Mouse (Mus musculus) heart, embryonic 14.5 days (tissue): Measurements from ENCODE around the gene Kat2a. TPM values are rescaled to one million over a fixed set of nuclear protein-coding genes. Genes with fewer than 3 reads are reported as not detected.

Experiments used
- ATAC-seq: fragments of 200-750 bp; cut with Nextera tagmentation; 2 replicates; pipeline ENCODE4 v1.8.0; 2017; ENCODE audit warnings: low read depth, moderate TSS enrichment; ENCODE audit not compliant: insufficient number of reproducible peaks, insufficient read depth, low FRiP score
- H3K27ac ChIP-seq, 2 experiments: fragments of 200-500 bp in 1 of 2; fragments of 300-500 bp in 1 of 2; sonication (generic) in 1 of 2; replicated peaks in 1 of 2; 2 replicates each; pipeline ENCODE4 v1.5.1; 2012 to 2014; ENCODE audit warnings: low read depth in 2 of 2, low read length in 2 of 2, control low read depth in 1 of 2, mild to moderate bottlenecking in 1 of 2, mixed read lengths in 1 of 2; ENCODE audit not compliant: control insufficient read depth in 1 of 2, insufficient read depth in 1 of 2
- H3K27me3 ChIP-seq: fragments of 300-500 bp; sonication (generic); 2 replicates; pipeline ENCODE4 v1.6.1; 2014; ENCODE audit warnings: mild to moderate bottlenecking, low read length, control low read depth; ENCODE audit not compliant: control insufficient read depth, insufficient read depth
- H3K36me3 ChIP-seq: fragments of 300-500 bp; sonication (generic); 2 replicates; pipeline ENCODE4 v1.6.1; 2014; ENCODE audit warnings: mild to moderate bottlenecking, control low read depth, low read length, mixed read lengths; ENCODE audit not compliant: control insufficient read depth, insufficient read depth
- H3K4me1 ChIP-seq, 2 experiments: fragments of 200-500 bp in 1 of 2; fragments of 300-500 bp in 1 of 2; sonication (generic) in 1 of 2; 2 replicates each; pipeline ENCODE4 v1.6.1; 2012 to 2014; ENCODE audit warnings: low read length in 2 of 2, control low read depth in 1 of 2, mixed read lengths in 1 of 2; ENCODE audit not compliant: control insufficient read depth in 2 of 2, insufficient read depth in 2 of 2
- H3K4me2 ChIP-seq: fragments of 300-500 bp; sonication (generic); 2 replicates; pipeline ENCODE4 v1.6.1; 2014; ENCODE audit warnings: mild to moderate bottlenecking, low read length
- H3K4me3 ChIP-seq, 2 experiments: fragments of 200-500 bp in 1 of 2; fragments of 300-500 bp in 1 of 2; sonication (generic) in 1 of 2; 2 replicates each; pipeline ENCODE4 v1.5.1; 2012 to 2014; ENCODE audit warnings: low read length in 2 of 2, mild to moderate bottlenecking in 2 of 2, control low read depth in 1 of 2, low read depth in 1 of 2, moderate library complexity in 1 of 2; ENCODE audit not compliant: control insufficient read depth in 1 of 2, insufficient read depth in 1 of 2
- H3K9ac ChIP-seq: fragments of 300-500 bp; sonication (generic); 2 replicates; pipeline ENCODE4 v1.6.1; 2014; ENCODE audit warnings: mild to moderate bottlenecking, low read length
- H3K9me3 ChIP-seq: fragments of 300-500 bp; sonication (generic); 2 replicates; pipeline ENCODE4 v1.6.1; 2016; ENCODE audit warnings: low read length, control low read depth; ENCODE audit not compliant: control insufficient read depth
- WGBS: fragments of 180-500 bp; shearing (Covaris S2); extraction: QIAGEN DNeasy Blood & Tissue Kit; methylation state at CpG from one replicate; pipeline ENCODE4 v1.1.7; 2014; 5-methylcytosine and 5-hydroxymethylcytosine counted together
- polyA plus RNA-seq: library from polyadenylated mRNA; unstranded; fragments of >200 nt; fragmentation: Nextera tagmentation; extraction: Ambion mirVana; gene quantifications from 2 replicates; pipeline ENCODE4 v1.2.1, GENCODE M21; 2014

The Kat2a gene
- polyA plus RNA-seq, 1 experiment from 2014 or later: 29.4 TPM

GRCm38 (mm10) chr11:100716649-100717048, 4.4 kb upstream of the Kat2a start:
- no peak for ATAC-seq
- no peaks in the 10 kb centered on the region for H3K9me3 ChIP-seq
- no peak overlapping the region for H3K4me3 ChIP-seq
- no peak overlapping the region for H3K27ac ChIP-seq
- 75% methylated on average over 3 of the region's 3 CpGs for WGBS
- no peak overlapping the region for H3K9ac ChIP-seq
- peaks cover 33 to 40% of the 10 kb centered on the region in 2 experiments for H3K4me1 ChIP-seq
- H3K27me3 ChIP-seq: no peaks in the 10 kb centered on the region
- no peak overlapping the region for H3K4me2 ChIP-seq
- H3K36me3 ChIP-seq: peaks cover 53% of the 10 kb centered on the region

GRCm38 (mm10) chr11:100714948-100715347, 2.7 kb upstream of the Kat2a start:
- no peak for ATAC-seq
- H3K9me3 ChIP-seq: no peaks in the 10 kb centered on the region
- H3K4me3 ChIP-seq: no peak overlapping the region
- H3K27ac ChIP-seq: no peak overlapping the region
- peaks cover 59% of the 10 kb centered on the region for H3K36me3 ChIP-seq
- H3K4me2 ChIP-seq: no peak overlapping the region
- WGBS: 93% methylated on average over 6 of the region's 6 CpGs
- no peak overlapping the region for H3K9ac ChIP-seq
- H3K27me3 ChIP-seq: no peaks in the 10 kb centered on the region
- H3K4me1 ChIP-seq: peaks cover 22 to 30% of the 10 kb centered on the region in 2 experiments

- Histone ChIP-seq H3K9me3 (no peaks in the 10 kb centered on the region), H3K27ac (peak overlapping the region in 1 of 2 experiments; percentile 72; a peak in 2 of 4 replicates), H3K4me2 (peak overlapping the region; percentile 68), H3K36me3 (peaks cover 60% of the 10 kb centered on the region), H3K4me1 (peaks cover 19 to 26% of the 10 kb centered on the region in 2 experiments), H3K27me3 (no peaks in the 10 kb centered on the region), H3K4me3 (peak overlapping the region in 1 of 2 experiments; percentile 33; a peak in 1 of 4 replicates), H3K9ac (peak overlapping the region; percentile 65)
- ATAC-seq: no peak
- WGBS: 41% methylated on average over 6 of the region's 6 CpGs
Observed at GRCm38 (mm10) chr11:100714534-100714915, 2.3 kb upstream of the Kat2a start.

- ATAC-seq: 0 out of 2 replicates have a peak, but pooled peaks have one; percentile 8
- peak within 1 kb of the TSS; percentile 27 to 33 for H3K4me3 ChIP-seq
- H3K27ac ChIP-seq: peak within 1 kb of the TSS; percentile 61 to 72
- peak within 1 kb of the TSS; percentile 65 for H3K9ac ChIP-seq
- H3K27me3 ChIP-seq: no peaks in the 10 kb centered on the region
- 5% methylated on average over 38 of the region's 38 CpGs for WGBS
- H3K4me1 ChIP-seq: peaks cover 19 to 25% of the 10 kb centered on the region in 2 experiments
- peak within 1 kb of the TSS; percentile 68 for H3K4me2 ChIP-seq
- peaks cover 60% of the 10 kb centered on the region for H3K36me3 ChIP-seq
- H3K9me3 ChIP-seq: no peaks in the 10 kb centered on the region
Observed at GRCm38 (mm10) chr11:100713735-100714533, 1.7 kb upstream of the Kat2a start, which contains the start of gene Hspb9. Gene Hspb9 (plus strand): TSS chr11:100713850.

- Histone ChIP-seq H3K9me3 (no peaks in the 10 kb centered on the region), H3K27ac (peak overlapping the region; percentile 61 to 72), H3K4me1 (peaks cover 19 to 25% of the 10 kb centered on the region in 2 experiments), H3K9ac (peak overlapping the region; percentile 65; the same call in 1 of the 2 replicates), H3K36me3 (peaks cover 60% of the 10 kb centered on the region), H3K4me3 (peak overlapping the region in 1 of 2 experiments; percentile 33; a peak in 1 of 4 replicates), H3K4me2 (peak overlapping the region; percentile 68), H3K27me3 (no peaks in the 10 kb centered on the region)
- WGBS: 63% methylated on average over 4 of the region's 4 CpGs
- ATAC-seq: no peak
Observed at GRCm38 (mm10) chr11:100713174-100713573, 909 bp upstream of the Kat2a start.

GRCm38 (mm10) chr11:100710977-100711376, 1.3 kb downstream of the Kat2a start:
- Histone ChIP-seq H3K27me3 (no peaks in the 10 kb centered on the region), H3K9ac (no peak overlapping the region), H3K4me2 (no peak overlapping the region), H3K9me3 (no peaks in the 10 kb centered on the region), H3K36me3 (peaks cover 60% of the 10 kb centered on the region), H3K4me3 (no peak overlapping the region), H3K27ac (no peak overlapping the region), H3K4me1 (peaks cover 19 to 25% of the 10 kb centered on the region in 2 experiments)
- WGBS: 75% methylated on average over 4 of the region's 4 CpGs
- ATAC-seq: no peak

- ATAC-seq: no peak
- Histone ChIP-seq H3K4me3 (no peak overlapping the region), H3K9me3 (no peaks in the 10 kb centered on the region), H3K9ac (no peak overlapping the region), H3K4me1 (peaks cover 19 to 25% of the 10 kb centered on the region in 2 experiments), H3K27ac (no peak overlapping the region), H3K27me3 (no peaks in the 10 kb centered on the region), H3K4me2 (no peak overlapping the region), H3K36me3 (peaks cover 60% of the 10 kb centered on the region)
- WGBS: 95% methylated on average over 15 of the region's 15 CpGs
Observed at GRCm38 (mm10) chr11:100710528-100710927, 1.7 kb downstream of the Kat2a start.
